Mouse (Mus musculus): ENCODE results near the gene Serpinf2.

The Serpinf2 gene

DNA sequence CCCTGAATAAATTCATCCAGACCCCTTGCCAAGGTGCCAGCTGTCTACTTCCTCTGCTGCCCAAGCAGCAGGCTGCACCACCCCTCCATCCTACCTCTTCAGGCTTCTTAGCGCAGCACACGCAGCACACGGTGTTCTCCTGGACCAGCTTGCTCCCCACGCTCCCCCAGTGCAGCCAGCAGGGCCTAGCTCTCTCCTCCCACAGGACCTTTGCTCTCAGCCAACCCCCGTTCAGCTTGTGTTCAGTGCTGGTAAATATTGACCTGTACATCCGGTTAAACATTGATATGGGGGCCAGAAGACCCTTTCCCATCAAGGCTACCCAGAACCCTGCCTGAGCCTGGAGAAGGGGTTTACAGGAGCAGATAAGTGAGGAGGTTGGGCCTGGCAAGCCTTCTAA is at the start of gene Serpinf2:
Gene Serpinf2, minus strand, starts transcription at position 229 of the 400 bp plus-strand sequence.
- DNase-seq (ENCODE audit: low spot score) = no peak

DNA sequence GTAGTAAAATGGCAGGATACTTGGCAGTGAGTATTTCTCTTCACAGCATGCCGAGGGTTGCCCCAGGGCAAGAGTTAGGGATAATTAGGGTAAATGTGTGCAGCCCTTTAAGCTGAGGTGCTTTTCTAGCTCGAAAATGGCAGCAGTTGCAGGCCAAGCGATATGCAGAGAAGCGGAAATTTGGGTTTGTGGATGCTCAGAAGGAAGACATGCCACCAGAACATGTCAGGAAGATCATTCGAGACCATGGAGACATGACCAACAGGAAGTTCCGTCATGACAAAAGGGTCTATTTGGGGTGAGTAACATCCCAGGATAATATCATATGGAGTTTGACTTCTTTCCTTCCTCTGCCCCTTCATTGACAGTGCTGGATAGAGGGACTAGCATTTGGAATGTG is 48.1 kb upstream of the Serpinf2 start:
- no peak for DNase-seq (ENCODE audit: low spot score)

DNA sequence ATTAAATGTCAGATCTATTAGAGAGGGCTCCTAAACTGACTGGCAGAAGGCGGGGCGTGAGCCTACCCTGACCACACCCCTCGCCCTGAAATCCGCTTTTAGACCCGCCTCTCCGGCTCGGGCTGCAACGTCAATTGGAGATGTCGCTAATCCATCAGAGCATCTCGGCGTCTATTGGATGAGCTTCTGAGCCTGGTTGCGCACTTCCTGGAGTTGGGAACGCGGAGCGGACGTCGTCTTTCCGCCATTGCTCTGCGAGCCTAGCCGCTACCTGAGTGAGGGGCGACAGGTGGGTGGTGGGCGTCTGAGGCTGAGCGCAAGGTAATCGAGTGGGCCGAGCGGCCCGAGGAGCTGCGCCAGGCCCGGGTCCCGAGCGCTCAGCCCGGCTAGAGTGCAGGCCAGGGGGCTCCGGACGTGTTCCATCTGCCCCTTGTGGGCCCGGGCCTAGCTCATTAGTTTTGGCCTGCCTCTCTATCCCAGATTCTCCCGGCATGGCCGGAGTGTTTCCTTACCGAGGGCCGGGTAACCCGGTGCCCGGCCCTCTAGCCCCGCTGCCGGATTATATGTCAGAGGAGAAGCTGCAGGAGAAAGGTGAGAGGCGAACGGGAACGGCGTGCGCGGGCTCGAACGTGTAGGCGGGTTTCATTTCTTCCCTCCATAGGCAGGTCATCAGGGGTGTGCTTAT is 47.4 kb upstream of the Serpinf2 start, which contains the start of gene Prpf8:
Gene Prpf8, plus strand, starts transcription at position 216 of the 685 bp plus-strand sequence.
- DNase-seq (ENCODE audit: low spot score) = peak; percentile 98

DNA sequence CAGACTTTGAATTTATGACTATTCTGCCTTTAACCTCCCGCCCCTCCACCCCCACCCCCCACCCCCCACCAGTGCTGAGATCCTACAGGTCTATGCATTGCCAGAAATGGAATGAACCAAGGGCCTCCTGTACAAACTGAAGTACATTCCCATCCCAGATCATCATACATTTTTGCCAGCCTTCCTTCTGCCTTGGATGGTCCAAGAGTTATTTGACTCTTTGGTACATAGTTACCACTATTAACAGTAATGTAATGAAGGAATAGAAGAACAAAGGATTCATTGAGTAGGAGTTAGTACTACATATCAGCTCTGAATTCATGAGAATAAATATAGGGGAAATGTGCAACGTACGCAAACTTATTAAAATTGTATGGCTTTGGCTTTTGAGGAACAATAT is 46.8 kb upstream of the Serpinf2 start:
- no peak for DNase-seq (ENCODE audit: low spot score)

DNA sequence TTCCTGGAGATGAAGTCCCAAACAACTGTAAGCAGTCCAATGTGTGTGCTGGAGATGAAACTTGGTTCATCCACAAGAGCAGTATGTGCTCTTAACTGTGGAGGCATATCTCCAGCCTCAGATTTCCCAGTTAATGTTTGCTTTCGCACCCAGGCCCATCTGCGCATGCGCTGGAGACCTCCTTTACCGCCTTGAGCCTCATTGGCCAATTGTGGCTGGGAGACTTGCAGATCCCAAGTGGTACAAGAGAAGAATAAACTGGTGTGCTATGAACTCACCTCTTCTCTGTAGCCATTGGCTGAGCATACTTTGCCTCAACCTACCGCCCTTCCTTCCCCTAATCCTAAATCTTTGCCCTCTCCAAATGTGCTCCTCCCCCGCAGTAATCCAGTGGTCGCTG is 34.0 kb upstream of the Serpinf2 start:
- no peak for DNase-seq (ENCODE audit: low spot score)

DNA sequence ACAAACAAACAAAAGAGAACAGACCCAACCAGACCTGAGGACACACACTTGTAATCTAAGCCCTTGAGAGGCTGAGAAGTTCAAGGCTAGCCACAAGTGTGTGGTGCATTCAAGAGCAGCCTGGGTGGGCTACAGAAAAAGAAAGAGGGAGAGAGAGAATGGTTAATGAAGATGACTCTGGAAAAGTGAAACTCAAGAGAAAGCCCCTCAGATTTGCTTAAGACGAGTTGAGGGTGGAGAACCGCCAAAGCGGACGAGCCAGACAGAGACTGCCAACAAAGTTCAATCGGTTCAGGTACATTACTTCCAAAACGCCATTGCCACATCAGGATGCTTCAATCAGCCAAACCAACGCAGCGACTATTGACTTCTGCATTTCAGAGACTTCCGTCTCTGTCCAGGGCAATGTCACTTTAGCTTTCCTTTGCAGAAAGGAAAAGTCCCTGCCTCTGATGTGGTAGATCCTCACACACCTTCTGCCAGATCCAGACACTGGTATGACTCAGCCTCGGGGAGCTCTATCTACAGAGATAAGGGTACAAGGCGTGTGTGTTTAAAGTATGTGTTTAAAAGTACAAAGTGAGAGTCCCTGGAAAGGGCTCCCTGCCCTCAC is 33.2 kb upstream of the Serpinf2 start:
- no peak for DNase-seq (ENCODE audit: low spot score)

DNA sequence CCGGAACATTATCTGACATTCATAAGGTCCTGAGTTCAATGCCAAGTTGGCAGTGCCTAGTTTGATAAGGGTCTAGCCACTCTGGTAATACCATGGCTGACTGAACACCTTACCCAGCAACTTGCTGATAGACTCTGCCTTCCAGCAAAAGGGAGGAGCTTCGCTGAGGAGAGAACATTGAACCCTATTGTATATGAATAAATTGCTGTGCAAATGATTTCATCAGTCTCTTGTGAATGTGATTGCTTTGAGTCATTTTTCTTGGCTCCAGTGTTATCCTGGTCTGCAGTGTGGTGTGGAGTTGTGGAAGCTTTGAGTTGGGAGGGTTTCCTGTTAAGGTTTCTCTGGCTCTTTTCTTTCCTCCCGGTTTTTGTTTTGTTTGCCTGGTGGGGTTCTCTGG is 31.3 kb upstream of the Serpinf2 start:
- no peak for DNase-seq (ENCODE audit: low spot score)

DNA sequence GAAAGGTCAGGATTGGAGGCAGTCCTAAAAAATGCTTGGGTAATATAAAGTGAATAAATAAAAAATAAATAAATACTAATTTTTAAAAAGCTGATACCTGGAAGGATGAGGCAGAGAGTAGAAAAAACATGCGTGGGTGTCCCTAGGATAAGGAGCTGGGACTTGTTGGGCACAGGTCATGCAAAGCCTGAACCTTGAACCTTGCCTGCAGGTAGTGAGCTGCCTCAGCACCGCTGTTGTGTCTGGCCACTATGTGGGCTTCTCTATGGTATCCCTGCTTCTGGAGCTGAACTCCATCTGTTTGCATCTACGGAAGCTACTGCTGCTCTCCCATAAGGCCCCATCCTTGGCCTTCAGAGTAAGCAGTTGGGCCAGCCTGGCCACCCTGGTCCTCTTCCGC is 29.9 kb upstream of the Serpinf2 start:
- DNase-seq (ENCODE audit: low spot score) = no peak

DNA sequence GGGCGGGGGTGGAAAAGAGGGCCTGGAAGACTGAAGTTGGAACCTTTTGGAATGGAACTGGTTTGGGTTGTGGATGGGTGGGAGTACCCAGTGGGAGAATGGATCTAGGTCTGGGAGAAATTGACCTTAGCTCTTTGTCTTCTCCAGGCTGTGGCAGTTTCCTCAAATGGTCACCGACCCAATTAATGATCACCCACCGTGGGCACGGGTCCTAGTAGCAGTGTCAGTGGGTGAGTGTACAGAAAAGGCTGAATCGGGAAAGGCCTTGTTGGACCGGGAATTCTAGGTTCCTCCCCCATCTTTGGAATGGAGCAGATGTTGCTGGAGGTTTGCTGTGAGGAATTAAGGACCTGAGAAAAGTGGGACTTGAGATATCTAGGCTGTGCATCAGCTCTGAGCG is 29.0 kb upstream of the Serpinf2 start:
- no peak for DNase-seq (ENCODE audit: low spot score)

DNA sequence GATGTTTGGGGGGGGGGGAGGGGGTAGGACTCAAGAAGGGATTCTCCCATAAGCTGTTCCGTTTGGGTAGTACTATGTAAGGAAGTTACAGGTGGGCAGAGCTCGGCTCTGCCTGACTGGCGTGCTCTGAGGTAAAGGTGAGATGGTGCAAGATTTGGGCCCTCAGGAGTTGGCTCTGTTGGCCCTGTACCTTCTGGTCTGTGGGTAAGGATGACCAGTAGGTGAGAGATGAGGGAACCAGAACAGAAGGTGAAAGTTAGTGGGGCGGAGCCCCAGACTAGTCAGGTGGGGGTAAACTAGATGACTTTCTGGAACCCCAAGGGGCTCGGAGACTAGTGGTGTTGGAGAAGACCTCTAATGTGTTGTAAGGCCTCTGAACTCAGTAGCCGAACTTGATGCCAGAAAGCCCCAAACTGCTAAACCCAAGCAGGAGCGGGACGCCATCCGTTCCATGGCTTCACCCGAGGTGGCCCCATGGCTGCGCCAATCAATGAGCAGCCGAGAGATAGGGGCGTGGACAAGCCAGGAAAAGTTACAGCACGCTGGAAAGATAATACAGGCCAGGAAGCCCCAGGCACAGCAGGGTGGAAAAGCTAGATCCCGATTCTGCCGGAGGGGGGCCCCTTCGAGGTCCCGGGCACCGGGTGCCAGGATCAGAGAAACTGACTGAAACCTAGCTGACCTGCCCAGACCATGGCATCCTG is 28.3 kb upstream of the Serpinf2 start:
- DNase-seq (ENCODE audit: low spot score) = peak; percentile 61

DNA sequence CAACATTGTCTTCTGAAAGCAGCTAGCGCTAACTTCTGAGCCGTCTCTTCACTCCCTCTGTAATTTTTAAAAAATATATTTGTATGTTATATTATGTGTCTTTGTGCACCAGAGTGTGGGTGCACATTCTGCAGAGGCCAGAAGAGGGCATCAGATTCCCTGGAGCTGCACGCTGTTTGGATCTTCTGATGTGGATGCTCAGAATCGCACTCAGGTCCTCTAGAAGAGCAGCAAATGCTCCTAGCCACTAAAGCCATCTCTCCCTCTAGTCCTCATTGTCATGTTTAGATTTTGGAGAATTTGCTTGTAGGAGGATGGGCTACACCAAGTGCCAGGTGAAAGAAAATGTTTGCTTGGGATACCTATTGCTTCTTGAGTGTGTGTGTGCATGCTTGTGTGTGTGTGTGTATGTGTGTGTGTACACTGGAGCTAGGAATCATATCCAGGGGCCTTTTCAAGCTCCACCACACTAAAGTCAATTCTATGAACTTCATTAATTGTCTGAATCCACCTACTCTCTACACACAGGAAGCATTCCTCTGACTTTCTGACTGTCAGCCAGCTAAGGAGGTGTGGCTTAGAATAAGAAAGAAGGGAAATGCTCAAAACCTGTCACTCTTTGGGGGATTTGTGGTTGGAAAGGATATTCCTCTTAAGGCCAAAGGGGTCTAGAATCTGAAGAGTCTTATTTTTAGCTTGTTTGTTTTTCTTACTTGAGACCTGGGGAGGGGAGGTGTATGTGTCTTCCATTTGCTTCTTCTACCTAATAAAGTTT is 27.5 kb upstream of the Serpinf2 start:
- no peak for DNase-seq (ENCODE audit: low spot score)

DNA sequence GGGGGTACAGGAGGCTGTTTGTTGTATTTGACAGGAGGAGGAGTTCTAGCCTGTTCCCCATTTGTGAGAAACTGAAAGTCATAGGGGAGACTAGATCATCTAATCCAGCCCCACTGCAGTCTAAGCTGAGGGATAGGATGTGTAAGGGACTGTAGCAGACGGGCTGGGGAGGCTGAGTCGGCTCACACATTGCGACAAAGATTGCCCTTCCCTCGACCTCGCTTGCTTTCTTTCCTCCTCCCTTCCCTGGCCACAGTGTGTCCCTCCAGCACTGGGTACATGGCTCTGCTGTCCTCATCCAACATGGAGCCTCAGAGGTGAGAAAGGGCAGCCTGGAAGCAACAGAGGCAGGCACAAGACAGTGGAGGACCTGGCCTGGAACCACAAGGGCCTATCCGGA is 25.7 kb upstream of the Serpinf2 start:
- DNase-seq (ENCODE audit: low spot score) = no peak

DNA sequence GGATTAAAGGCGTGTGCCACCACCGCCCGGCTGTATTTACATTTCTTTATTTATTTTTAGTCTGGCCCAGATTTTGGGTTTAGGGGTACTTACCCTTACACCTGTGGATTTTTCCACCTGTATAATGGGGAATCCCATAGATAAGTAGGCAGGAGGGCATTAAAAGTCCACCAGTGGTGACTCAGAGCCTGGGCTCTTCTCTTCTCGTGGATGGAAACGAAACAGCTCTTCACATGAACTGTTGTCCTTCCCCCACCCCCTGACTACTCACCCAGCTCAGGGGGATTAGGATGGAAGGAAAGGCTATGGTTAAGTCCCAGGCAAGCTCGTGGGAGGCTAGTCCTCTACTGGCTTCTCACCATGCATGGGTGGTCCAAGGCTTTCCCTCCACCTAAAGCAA is 25.0 kb upstream of the Serpinf2 start:
- DNase-seq (ENCODE audit: low spot score) = no peak

DNA sequence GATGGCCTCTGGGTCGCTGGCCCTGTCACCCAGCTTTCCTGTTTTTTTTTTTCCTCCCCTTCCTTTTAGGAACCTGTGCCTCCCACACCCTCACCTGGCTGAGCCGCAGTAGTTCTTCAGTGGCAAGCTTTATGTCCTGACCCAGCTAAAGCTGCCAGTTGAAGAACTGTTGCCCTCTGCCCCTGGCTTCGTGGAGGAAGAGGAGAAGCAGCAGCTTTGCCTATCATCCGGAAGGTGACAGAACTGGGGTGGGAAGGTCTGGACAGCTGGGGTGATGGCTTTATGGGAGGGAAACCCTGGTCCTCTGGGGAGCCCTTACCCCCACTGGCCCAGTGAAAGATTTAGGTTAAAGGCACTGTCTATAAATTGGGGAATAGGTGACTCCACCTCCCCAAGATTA is 24.2 kb upstream of the Serpinf2 start:
- DNase-seq (ENCODE audit: low spot score) = no peak

DNA sequence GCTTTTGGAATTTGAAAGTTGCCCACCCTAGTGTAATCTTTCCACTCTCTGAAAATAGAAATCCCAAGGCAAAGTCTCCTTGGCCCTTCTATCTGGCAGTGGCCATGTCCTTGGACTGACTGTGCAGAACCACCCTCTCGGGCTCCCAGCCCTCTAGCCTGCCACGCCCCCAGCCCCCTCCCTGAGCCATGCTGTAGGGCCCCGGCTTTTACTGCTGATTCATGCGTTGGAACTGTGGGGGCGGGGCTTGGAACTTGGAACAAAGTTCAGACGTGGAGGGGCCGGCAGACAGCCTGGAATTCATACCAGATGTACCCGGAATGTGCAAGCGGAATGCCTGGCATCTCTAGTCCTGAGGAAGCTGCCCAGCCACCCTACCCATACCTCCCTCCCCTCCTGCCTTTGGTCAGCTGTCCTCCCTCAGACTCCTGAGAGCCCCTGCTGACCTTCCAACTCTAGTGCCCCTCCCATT is 23.5 kb upstream of the Serpinf2 start:
- DNase-seq (ENCODE audit: low spot score) = peak; percentile 92

DNA sequence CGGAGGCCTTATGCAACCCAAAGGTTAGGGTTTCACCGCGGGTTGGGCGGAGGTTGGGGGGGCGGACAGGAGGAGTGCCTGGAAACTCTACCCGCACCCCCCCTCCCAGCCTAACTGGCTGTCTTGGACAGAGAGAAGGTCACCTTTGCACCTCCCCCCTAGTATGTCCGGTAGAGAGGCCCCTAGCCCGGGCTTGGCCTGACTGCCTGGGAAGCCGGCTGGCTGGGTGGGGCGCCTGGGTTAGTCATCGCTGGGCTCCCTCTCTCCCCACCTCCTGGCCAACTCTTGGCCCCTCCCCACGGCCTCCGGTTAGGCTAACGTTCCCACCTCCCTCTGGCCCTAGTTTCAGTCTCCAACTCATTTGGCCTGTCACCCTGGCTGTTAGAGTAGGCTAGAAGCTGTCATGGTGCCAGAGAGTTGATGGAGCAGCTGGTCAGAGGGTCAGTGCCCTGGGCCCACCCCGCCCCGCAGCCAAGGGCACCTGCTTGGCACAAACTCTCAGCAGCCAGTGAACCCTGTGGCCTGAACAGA is 22.9 kb upstream of the Serpinf2 start:
- DNase-seq (ENCODE audit: low spot score) = peak; percentile 85

DNA sequence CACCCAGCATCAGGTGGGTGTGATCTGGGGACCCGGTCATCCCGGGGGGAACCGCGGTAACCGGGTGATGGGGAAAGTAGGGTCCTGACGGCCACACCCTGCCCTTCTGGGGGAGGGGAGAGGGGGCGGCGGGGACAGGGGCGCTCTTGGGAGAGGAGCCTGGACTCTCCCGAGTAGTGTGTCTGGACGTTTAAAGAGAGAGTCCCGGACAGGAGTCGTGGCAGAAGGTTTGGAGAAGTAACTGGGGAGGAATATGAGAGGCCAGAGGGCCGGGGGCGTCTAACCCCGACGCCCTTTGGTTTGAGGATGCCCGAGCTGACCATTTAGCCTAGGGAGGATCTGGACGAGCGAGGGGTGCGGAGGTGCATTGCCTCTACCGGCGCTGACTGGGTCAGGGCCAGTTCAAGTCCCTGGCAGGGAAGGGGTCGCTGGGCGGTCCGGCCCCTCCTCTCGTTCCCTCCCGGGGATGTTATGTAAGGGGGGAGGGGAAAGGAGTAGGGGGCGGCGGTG is 22.4 kb upstream of the Serpinf2 start:
- no peak for DNase-seq (ENCODE audit: low spot score)

DNA sequence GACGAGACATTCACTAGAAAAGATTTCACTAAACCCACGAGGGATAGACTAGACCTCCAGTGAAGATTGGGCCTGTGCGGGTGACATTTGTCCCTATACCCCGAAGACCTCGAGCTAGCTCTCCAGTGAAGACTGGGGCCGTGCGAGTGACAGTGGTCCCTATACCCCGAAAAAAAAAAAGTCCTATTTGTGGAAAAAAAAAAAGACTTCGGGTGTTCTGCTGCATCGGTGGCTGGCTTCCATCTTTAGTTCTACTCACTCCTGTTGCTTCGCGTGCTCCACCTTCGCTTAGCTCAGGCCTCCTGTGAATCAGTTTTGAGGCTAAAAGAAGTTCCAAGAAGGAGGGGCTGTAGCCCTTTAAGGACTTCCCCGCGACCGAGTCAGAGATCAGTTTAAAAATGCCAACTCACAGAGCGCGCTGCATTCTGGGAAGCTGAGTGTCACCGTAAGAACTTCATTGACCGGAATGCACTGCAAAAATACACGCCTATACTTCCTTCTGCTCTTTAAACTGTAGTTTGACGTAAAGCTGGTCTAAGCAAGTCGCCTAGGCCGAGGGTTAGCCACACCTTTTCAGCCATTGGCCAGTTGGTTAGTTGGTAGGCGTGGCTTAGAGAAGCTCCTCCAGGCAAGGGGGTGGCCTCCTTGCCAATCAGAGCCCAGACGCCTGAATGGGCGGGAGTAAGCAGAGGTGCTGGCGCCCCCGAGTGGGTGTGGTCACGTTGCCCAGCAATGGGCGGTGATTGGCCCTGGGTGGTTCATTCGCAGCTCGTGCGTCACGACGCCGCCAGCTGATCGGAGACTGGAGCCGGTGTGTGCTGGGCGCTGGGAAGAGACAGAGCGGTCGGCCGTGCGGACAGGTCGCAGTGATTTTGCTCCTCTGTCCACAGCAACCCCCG is 21.7 kb upstream of the Serpinf2 start, which contains the start of gene Tlcd2:
Gene Tlcd2, plus strand, starts transcription at position 872 of the 899 bp plus-strand sequence.
- DNase-seq (ENCODE audit: low spot score) = peak; percentile 100

DNA sequence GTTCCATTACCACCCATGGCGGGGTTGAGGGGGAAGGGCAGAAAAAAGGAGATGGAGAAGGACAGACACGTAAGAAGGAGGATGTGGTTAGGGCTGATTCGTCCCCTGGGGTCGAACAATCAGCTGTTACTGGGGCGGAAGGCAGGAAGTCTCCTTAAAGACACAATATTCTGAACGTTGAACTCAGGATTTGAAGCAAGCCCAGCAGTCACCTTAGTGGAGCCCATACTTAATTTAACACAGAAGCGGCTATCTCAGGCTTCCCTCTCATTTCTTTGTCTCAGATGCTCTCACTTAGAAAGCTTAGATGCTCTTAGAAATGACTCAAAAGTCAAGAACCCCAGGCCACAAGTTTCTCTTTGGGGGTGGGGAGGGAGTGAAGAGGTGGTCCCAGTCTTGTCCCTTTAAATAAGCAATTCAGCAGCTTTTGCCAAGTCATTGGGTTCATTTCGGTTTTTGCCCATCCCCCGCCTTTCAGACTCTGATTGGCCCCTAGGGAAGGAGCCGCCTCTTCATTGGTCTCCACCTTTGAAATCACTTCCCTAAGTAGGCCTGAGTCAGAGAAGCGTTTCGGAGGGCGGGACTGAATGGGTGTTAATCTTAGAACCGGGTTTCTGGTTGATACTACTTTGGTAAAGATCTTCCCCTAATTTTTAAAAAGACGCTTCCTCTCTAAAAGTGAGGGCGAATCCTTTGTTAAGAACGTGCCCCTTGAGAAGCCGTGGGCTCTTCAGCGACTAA is 20.9 kb upstream of the Serpinf2 start:
- DNase-seq (ENCODE audit: low spot score) = peak; percentile 97

DNA sequence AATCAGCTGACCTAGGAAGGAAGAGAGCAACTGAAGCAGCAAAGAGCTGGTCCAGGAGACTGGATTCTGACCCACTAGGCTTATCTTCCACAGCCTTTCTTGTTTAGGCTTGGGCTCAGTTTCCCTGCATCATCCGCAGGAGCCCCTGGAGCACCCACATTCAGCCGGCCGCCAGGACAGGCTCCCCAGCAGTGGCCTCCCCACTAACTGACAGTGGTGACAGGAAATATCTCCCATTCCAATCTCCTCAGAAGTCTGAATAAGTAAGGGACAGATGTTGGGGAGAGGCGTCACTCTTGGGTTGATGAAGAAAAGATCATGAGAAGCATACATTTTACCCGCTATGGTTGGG is 20.3 kb upstream of the Serpinf2 start:
- no peak for DNase-seq (ENCODE audit: low spot score)

Data from lung, postnatal 25 days (tissue).